Mouse (Mus musculus) hindbrain, embryonic 14.5 days (tissue): ENCODE data around the gene Zfp644. TPM values are rescaled to one million over a fixed set of nuclear protein-coding genes. Genes with fewer than 3 reads are reported as not detected.
A peak's percentile ranks its signal among the peaks of the same experiment; 100 is the strongest.

ENCODE experiments used
- ATAC-seq: fragments of 200-750 bp; cut with Nextera tagmentation; 2 replicates; pipeline ENCODE4 v1.8.0; 2017; ENCODE audit warnings: moderate number of reproducible peaks, mild to moderate bottlenecking, moderate TSS enrichment, moderate library complexity; ENCODE audit not compliant: low FRiP score
- DNase-seq: peaks from one replicate; pipeline ENCODE4 v3.0.0-alpha.2; 2015; ENCODE audit warnings: low spot score
- H3K27ac ChIP-seq: fragments of 300-500 bp; sonication (generic); 2 replicates; pipeline ENCODE4 v1.5.1; 2014; ENCODE audit warnings: mild to moderate bottlenecking, moderate library complexity
- H3K27me3 ChIP-seq: fragments of 300-500 bp; sonication (generic); 2 replicates; pipeline ENCODE4 v1.6.1; 2014; ENCODE audit warnings: mild to moderate bottlenecking, low read length, mixed read lengths; ENCODE audit not compliant: control insufficient read depth, insufficient read depth
- H3K36me3 ChIP-seq: fragments of 300-500 bp; sonication (generic); replicated peaks from 2 replicates; pipeline ENCODE4 v1.6.1; 2014; ENCODE audit not compliant: control insufficient read depth, insufficient read depth
- H3K4me1 ChIP-seq: fragments of 300-500 bp; sonication (generic); replicated peaks from 2 replicates; pipeline ENCODE4 v1.6.1; 2014; ENCODE audit warnings: antibody characterized with exemption, low read length, mixed read lengths; ENCODE audit not compliant: control insufficient read depth, insufficient read depth
- H3K4me2 ChIP-seq: fragments of 300-500 bp; sonication (generic); replicated peaks from 2 replicates; pipeline ENCODE4 v1.6.1; 2014; ENCODE audit warnings: mild to moderate bottlenecking, moderate library complexity
- H3K4me3 ChIP-seq: fragments of 300-500 bp; sonication (generic); replicated peaks from 2 replicates; pipeline ENCODE4 v1.5.1; 2014; ENCODE audit warnings: mild to moderate bottlenecking, low read length
- H3K9ac ChIP-seq: fragments of 300-500 bp; sonication (generic); 2 replicates; pipeline ENCODE4 v1.6.1; 2014
- H3K9me3 ChIP-seq: fragments of 300-500 bp; sonication (generic); 2 replicates; pipeline ENCODE4 v1.6.1; 2016; ENCODE audit warnings: low read length; ENCODE audit not compliant: control insufficient read depth
- WGBS: fragments of 180-500 bp; shearing (Covaris S2); extraction: QIAGEN DNeasy Blood & Tissue Kit; methylation state at CpG from one replicate; pipeline ENCODE4 v1.1.7; 2014; 5-methylcytosine and 5-hydroxymethylcytosine counted together
- polyA plus RNA-seq: library from polyadenylated mRNA; unstranded; fragments of >200 nt; fragmentation: Nextera tagmentation; extraction: Ambion mirVana; gene quantifications from 2 replicates; pipeline ENCODE4 v1.2.1, GENCODE M21; 2014

Gene Zfp644
- 88.8 and 104 TPM in 2 replicates for polyA plus RNA-seq

DNA sequence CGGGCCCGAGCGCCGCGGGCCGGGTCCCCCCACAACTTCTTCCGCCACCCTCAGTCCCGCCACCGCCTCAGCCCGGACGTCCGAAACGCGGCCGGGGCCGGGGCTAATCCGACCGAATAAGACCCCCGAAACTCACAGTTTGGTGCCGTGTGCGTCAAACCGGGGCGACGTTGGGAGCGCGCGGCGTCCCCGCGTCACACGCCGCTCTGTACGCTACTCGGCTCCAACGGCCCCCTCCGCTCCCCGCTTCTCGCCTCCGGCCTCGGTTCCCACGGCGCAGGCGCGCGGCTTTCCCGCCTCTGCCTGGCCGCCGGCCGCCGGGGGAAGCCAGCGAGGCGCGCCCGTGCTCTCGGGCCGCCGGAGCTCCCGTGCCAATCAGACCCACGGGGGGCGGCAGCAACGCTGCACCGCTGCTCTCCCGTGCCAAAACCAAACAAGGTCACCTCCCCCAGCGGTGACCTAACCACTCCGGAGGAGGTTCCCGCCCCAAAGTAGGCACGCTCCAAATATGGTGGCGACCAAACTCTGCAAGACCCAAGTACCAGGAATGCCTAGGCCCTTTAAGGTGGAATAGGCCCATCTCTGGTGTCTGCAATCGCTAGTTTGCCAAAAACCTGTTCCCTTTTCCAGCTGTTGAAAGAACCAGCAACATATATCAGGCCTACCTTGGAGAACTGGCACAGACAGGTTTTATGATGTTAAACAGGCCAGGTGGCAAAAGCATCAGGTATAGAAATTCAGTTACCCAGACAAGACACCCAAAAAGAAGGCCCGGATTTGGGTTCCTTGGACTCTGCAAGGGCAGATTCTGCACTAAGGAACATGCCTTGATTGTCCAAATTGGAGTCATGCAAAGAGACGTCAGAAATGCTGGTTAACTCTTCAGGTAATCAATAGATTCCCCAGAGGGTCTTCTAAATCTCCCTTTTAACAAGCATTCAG, at the start of gene Zfp644:
Gene Zfp644 (minus strand): TSS at position 892 of the 942 bp plus-strand sequence.
- WGBS: 2% methylated on average over 71 of the region's 71 CpGs

DNA sequence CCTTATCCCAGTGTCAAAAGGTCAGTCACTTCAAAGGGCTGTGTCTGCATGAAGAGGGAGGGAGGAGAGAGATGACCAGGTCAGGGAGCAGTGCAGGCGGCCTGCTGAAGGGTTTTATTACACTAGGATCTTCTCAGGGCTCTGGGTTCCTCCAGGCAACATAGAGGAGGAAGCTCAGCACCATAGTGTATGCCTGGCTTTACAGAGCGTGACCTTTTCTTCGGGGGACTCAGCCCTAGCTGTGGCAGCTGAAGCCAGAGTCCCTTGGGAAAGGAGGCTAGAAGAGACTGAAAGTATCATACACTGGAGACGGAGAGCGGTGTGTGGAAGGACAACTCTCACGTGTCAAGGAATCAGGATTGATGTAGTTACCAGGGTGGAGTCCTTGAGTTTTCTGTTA, 42.6 kb upstream of the Zfp644 start:
- no peak overlapping the region for H3K27ac ChIP-seq
- no peak for ATAC-seq
- DNase-seq: no peak
- no peak overlapping the region for H3K4me2 ChIP-seq
- 22% methylated on average over 6 of the region's 6 CpGs for WGBS
- no peak overlapping the region for H3K4me3 ChIP-seq
- no peaks in the 10 kb centered on the region for H3K27me3 ChIP-seq
- H3K4me1 ChIP-seq: no peaks in the 10 kb centered on the region
- no peak overlapping the region for H3K9ac ChIP-seq
- H3K9me3 ChIP-seq: no peaks in the 10 kb centered on the region
- H3K36me3 ChIP-seq: no peaks in the 10 kb centered on the region

More for the DNA sequence above, at the start of gene Zfp644:
- Histone ChIP-seq H3K27ac (peak within 1 kb of the TSS; percentile 100), H3K27me3 (no peaks in the 10 kb centered on the region), H3K36me3 (peaks cover 6% of the 10 kb centered on the region; the same call in 1 of the 2 replicates), H3K4me2 (peak within 1 kb of the TSS; percentile 89), H3K4me3 (peak within 1 kb of the TSS; percentile 91), H3K4me1 (peaks cover 27% of the 10 kb centered on the region), H3K9ac (peak within 1 kb of the TSS; percentile 96), H3K9me3 (no peaks in the 10 kb centered on the region)
- ATAC-seq (peak; percentile 96), DNase-seq (peak; percentile 93)

DNA sequence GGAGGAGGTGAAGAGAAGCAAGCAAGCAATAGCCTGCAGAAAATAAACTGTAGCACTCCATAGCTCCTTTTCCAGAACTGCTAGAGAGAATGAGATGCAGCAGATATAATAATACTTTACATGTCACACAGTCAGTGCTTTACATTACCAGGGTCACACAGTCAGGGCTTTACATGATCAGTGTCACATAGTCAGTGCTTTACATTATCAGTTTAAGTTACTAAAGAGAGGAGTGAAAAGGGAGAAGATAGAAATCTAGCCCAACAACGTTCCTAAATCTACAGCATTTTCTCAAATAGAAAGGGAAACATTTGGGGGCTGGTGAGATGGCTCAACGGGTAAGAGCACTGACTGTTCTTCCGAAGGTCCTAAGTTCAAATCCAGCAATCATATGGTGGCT, 26.4 kb upstream of the Zfp644 start:
- Histone ChIP-seq H3K27me3 (no peaks in the 10 kb centered on the region), H3K4me3 (no peak overlapping the region), H3K9ac (no peak overlapping the region), H3K27ac (no peak overlapping the region), H3K4me2 (no peak overlapping the region), H3K9me3 (no peaks in the 10 kb centered on the region), H3K36me3 (no peaks in the 10 kb centered on the region), H3K4me1 (no peaks in the 10 kb centered on the region)
- WGBS: 95% methylated on average over 3 of the region's 3 CpGs
- ATAC-seq (no peak), DNase-seq (no peak)

DNA sequence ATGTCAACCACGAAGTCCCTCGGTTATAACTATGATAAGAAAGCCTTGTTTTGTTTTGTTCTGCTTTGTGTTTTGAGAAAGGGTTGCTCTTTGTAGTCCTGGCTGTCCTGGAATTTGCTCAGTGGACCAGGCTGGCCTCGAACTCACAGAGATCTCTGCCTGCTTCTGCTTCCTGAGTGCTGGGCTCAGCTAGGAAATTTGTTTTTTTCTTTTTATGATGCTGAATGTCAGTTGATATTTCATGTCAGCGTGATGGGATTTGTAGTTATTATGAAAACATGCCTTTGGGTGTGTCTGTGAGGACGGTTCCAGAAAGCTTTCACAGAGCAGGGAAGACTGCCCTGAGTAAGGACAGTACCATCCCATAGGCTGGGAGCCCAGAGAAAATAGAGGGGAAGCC, 25.7 kb upstream of the Zfp644 start:
- H3K4me3 ChIP-seq: no peak overlapping the region
- no peak for ATAC-seq
- no peak overlapping the region for H3K27ac ChIP-seq
- no peaks in the 10 kb centered on the region for H3K4me1 ChIP-seq
- H3K36me3 ChIP-seq: no peaks in the 10 kb centered on the region
- H3K9ac ChIP-seq: no peak overlapping the region
- H3K27me3 ChIP-seq: no peaks in the 10 kb centered on the region
- no peak for DNase-seq
- H3K9me3 ChIP-seq: no peaks in the 10 kb centered on the region
- 78% methylated on average over 5 of the region's 5 CpGs for WGBS
- no peak overlapping the region for H3K4me2 ChIP-seq

DNA sequence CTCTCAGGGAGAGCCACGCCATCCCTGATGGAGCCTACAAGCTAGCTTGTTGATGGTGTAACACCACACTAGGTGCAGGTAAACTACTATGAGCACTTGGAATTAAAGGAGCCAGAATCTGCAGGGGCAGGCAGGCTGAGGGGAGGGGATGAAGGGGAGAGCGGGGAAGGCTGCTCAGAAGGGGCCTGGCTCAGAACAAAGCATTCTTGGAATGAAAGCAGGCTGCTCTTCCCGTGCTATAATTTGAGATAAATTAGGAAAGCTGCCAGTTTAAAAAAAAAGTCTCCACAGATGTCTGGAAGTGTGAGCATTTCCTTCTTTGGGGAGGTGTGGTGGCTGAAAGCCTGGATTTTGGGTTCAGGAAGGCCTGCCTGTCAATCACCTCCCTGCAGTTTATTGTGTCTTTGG, 14.8 kb upstream of the Zfp644 start:
- no peak overlapping the region for H3K27ac ChIP-seq
- no peak overlapping the region for H3K4me3 ChIP-seq
- H3K27me3 ChIP-seq: no peaks in the 10 kb centered on the region
- H3K9ac ChIP-seq: no peak overlapping the region
- H3K36me3 ChIP-seq: no peaks in the 10 kb centered on the region
- no peaks in the 10 kb centered on the region for H3K9me3 ChIP-seq
- DNase-seq (peak; percentile 24), ATAC-seq (no peak)
- WGBS: 26% methylated on average over 3 of the region's 3 CpGs
- H3K4me2 ChIP-seq: no peak overlapping the region
- H3K4me1 ChIP-seq: no peaks in the 10 kb centered on the region

DNA sequence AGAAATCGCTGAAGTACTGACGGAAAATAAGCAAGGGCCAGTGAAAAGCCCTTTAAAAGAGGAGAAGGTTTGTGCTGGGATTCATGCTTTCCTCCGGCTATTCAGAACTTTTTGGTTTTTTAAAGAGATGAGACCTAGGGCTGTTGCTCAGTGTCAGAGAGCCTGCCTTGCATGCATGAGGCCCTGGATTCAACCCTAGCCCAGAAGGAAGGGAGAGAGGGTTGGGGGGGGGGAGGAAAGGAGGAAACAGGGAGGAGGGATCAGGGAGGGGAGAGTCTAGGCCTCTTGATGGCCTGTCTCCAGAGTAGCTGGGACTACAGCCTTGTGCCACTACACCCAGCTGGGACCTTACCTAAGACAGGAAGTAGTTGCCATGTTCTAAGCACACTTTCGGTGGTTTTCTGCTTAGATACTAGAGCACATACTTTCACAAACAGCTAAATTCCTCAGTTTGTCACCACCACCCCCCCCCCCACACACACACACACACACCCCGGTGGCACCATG, 14.2 kb upstream of the Zfp644 start:
- WGBS: 77% methylated on average over 5 of the region's 5 CpGs
- Histone ChIP-seq H3K27me3 (no peaks in the 10 kb centered on the region), H3K9me3 (no peaks in the 10 kb centered on the region), H3K27ac (no peak overlapping the region), H3K36me3 (no peaks in the 10 kb centered on the region), H3K4me3 (no peak overlapping the region), H3K4me2 (no peak overlapping the region), H3K9ac (no peak overlapping the region), H3K4me1 (no peaks in the 10 kb centered on the region)
- DNase-seq (no peak), ATAC-seq (no peak)

DNA sequence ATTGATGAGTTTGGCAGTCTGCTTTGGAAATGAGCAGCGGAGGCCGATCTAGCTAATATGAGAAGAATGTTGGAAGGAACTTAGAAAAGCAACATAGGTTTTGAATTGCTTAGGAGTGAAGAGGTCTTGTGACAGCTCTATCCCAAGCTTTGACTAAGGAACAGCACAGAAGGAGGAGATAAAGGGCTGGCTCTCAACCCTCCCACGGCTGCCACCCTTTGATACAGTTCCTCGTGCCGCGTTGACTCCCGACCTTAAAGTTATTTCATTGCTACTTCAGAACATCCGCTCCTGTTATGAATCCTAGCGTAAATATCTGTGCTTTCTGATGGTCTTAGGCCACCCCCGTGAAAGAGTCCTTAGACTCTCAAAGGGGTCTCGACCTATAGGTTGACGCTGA, 13.5 kb upstream of the Zfp644 start:
- H3K9ac ChIP-seq: no peak overlapping the region
- ATAC-seq: no peak
- no peak overlapping the region for H3K4me3 ChIP-seq
- H3K27me3 ChIP-seq: no peaks in the 10 kb centered on the region
- no peaks in the 10 kb centered on the region for H3K9me3 ChIP-seq
- WGBS: 76% methylated on average over 12 of the region's 12 CpGs
- DNase-seq: no peak
- no peaks in the 10 kb centered on the region for H3K4me1 ChIP-seq
- no peaks in the 10 kb centered on the region for H3K36me3 ChIP-seq
- H3K4me2 ChIP-seq: no peak overlapping the region
- H3K27ac ChIP-seq: no peak overlapping the region

DNA sequence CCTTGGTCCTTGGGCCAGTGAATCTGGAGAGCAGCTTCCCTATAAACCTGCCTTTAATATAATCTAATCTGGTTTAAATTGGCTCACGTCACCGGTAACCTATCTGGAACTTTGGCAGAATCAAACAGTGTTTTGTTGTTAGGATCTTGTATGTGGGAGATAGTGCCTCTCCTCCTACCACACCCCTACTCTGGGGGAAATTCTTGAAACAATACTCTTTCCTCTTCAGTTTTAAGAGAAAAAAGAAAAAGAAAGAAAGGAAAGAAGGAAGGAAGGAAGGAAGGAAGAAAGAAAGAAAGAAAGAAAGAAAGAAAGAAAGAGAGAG, 13.0 kb upstream of the Zfp644 start:
- H3K27ac ChIP-seq: no peak overlapping the region
- ATAC-seq (no peak), DNase-seq (no peak)
- H3K4me1 ChIP-seq: no peaks in the 10 kb centered on the region
- H3K27me3 ChIP-seq: no peaks in the 10 kb centered on the region
- H3K4me2 ChIP-seq: no peak overlapping the region
- 68% methylated on average over 2 of the region's 2 CpGs for WGBS
- no peak overlapping the region for H3K4me3 ChIP-seq
- no peaks in the 10 kb centered on the region for H3K9me3 ChIP-seq
- H3K9ac ChIP-seq: no peak overlapping the region
- no peaks in the 10 kb centered on the region for H3K36me3 ChIP-seq

DNA sequence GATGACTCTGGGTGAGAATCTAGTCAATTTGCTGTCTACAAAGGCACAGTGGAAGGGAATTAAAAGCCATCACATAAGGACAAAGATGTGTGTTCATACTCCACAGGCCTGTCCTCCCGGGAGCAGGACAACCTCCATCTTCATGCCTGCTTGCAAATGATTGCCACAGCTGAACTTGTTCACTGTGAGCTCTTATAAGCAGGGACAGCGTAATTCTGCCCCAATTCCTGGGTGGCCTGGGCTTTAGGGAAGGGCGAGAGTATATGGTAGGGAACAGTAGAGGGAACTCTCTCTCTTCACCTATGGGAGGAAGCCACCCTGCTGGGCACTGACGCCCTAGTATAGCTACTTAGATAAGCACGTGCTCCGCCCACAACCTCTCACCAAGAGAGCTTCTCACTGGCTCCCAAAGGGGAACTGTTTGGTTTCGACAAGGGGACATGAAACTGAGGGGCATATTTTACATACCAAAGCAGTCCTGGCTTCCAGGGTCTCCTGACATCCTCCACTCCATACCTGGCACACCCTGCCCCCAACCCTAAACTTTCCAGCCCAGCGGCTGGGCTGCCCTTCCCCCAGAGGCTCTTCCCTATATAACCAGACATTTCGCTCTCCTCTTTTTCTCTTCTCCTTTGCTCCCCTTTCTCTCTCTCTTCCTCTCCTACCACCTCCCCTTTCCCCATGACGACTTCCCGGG, 12.4 kb upstream of the Zfp644 start:
- Histone ChIP-seq H3K4me3 (no peak overlapping the region), H3K27me3 (no peaks in the 10 kb centered on the region), H3K9me3 (no peaks in the 10 kb centered on the region), H3K36me3 (no peaks in the 10 kb centered on the region), H3K4me1 (no peaks in the 10 kb centered on the region), H3K27ac (no peak overlapping the region), H3K4me2 (no peak overlapping the region), H3K9ac (no peak overlapping the region)
- 53% methylated on average over 11 of the region's 11 CpGs for WGBS
- DNase-seq (no peak), ATAC-seq (no peak)
